Mouse (Mus musculus) intestine, embryonic 16.5 days (tissue): ENCODE results near the gene Slc39a11. TPM values are rescaled to one million over a fixed set of nuclear protein-coding genes. Genes with fewer than 3 reads are reported as not detected.

Experiments
- ATAC-seq: fragments of 200-750 bp; cut with Nextera tagmentation; 2 replicates; pipeline ENCODE4 v1.8.0; 2017; ENCODE audit warnings: moderate TSS enrichment, moderate library complexity
- H3K27ac ChIP-seq: fragments of 300-500 bp; sonication (generic); 2 replicates; pipeline ENCODE4 v1.5.1; 2014; ENCODE audit warnings: mild to moderate bottlenecking, low read length
- H3K27me3 ChIP-seq: fragments of 300-500 bp; sonication (generic); replicated peaks from 2 replicates; pipeline ENCODE4 v1.6.1; 2014; ENCODE audit warnings: low read length, control low read depth, mixed read lengths; ENCODE audit not compliant: control insufficient read depth, insufficient read depth
- H3K36me3 ChIP-seq: fragments of 300-500 bp; sonication (generic); 2 replicates; pipeline ENCODE4 v1.6.1; 2014; ENCODE audit warnings: low read length, control low read depth; ENCODE audit not compliant: control insufficient read depth, insufficient read depth
- H3K4me1 ChIP-seq: fragments of 300-500 bp; sonication (generic); 2 replicates; pipeline ENCODE4 v1.6.1; 2014; ENCODE audit warnings: low read length, control low read depth, mixed read lengths; ENCODE audit not compliant: control insufficient read depth, insufficient read depth
- H3K4me2 ChIP-seq: fragments of 300-500 bp; sonication (generic); 2 replicates; pipeline ENCODE4 v1.6.1; 2014; ENCODE audit warnings: low read depth, low read length, control low read depth
- H3K4me3 ChIP-seq: fragments of 300-500 bp; sonication (generic); 2 replicates; pipeline ENCODE4 v1.5.1; 2014; ENCODE audit warnings: mild to moderate bottlenecking, low read length
- H3K9ac ChIP-seq: fragments of 300-500 bp; sonication (generic); 2 replicates; pipeline ENCODE4 v1.6.1; 2014; ENCODE audit warnings: low read depth, low read length
- H3K9me3 ChIP-seq: fragments of 300-500 bp; sonication (generic); 2 replicates; pipeline ENCODE4 v1.6.1; 2016; ENCODE audit warnings: low read length, control low read depth; ENCODE audit not compliant: control insufficient read depth
- WGBS: fragments of 180-500 bp; shearing (Covaris S2); extraction: QIAGEN DNeasy Blood & Tissue Kit; methylation state at CpG from one replicate; pipeline ENCODE4 v1.1.7; 2014; 5-methylcytosine and 5-hydroxymethylcytosine counted together
- polyA plus RNA-seq: library from polyadenylated mRNA; unstranded; fragments of >200 nt; fragmentation: Nextera tagmentation; extraction: Ambion mirVana; gene quantifications from 2 replicates; pipeline ENCODE4 v1.2.1, GENCODE M21; 2015

Gene Slc39a11
- polyA plus RNA-seq, 1 experiment from 2014 or later = 52.8 TPM

- under 1% methylated on average over 72 of the region's 73 CpGs for whole genome bisulfite sequencing
- ATAC-seq = peak; percentile 95
- H3K9ac ChIP-seq = peak within 1 kb of the TSS; percentile 91
- peak within 1 kb of the TSS; percentile 97 for H3K27ac ChIP-seq
- H3K4me1 ChIP-seq = peaks cover 23% of the 10 kb centered on the region
- peak within 1 kb of the TSS; percentile 93 for H3K4me3 ChIP-seq
- no peaks in the 10 kb centered on the region for H3K27me3 ChIP-seq
- H3K36me3 ChIP-seq = peaks cover 15% of the 10 kb centered on the region
- peak within 1 kb of the TSS; percentile 79 for H3K4me2 ChIP-seq
- H3K9me3 ChIP-seq = no peaks in the 10 kb centered on the region
Observed at GRCm38 (mm10) chr11:113683957-113684706, 34.3 kb upstream of the Slc39a11 start, which contains the start of the genes Fam104a and D11Wsu47e. Fam104a (minus strand) TSS chr11:113684155. D11Wsu47e (plus strand) TSS chr11:113684412.

- Histone ChIP-seq H3K9me3 (no peaks in the 10 kb centered on the region), H3K4me1 (peaks cover 23% of the 10 kb centered on the region), H3K27ac (peak overlapping the region; percentile 97), H3K4me2 (peak overlapping the region; percentile 79), H3K9ac (peak overlapping the region; percentile 91), H3K36me3 (peaks cover 10% of the 10 kb centered on the region), H3K4me3 (peak overlapping the region; percentile 93), H3K27me3 (no peaks in the 10 kb centered on the region)
- ATAC-seq = no peak; the same call in 1 of the 2 replicates
- 0% methylated on average over 35 of the region's 38 CpGs for WGBS
Observed at GRCm38 (mm10) chr11:113683627-113683956, 33.7 kb upstream of the Slc39a11 start.

- Histone ChIP-seq H3K4me2 (peak overlapping the region; percentile 79), H3K9ac (peak overlapping the region; percentile 91), H3K36me3 (peaks cover 5% of the 10 kb centered on the region; the same call in 1 of the 2 replicates), H3K9me3 (no peaks in the 10 kb centered on the region), H3K4me3 (peak overlapping the region; percentile 93), H3K27ac (peak overlapping the region; percentile 97), H3K27me3 (no peaks in the 10 kb centered on the region), H3K4me1 (peaks cover 23% of the 10 kb centered on the region)
- WGBS = 1% methylated on average over 38 of the region's 38 CpGs
- peak; percentile 34 for ATAC-seq
Observed at GRCm38 (mm10) chr11:113682897-113683626, 33.2 kb upstream of the Slc39a11 start.

GRCm38 (mm10) chr11:113681979-113682378 is 32.1 kb upstream of the Slc39a11 start:
- Histone ChIP-seq H3K4me3 (no peak overlapping the region), H3K9me3 (no peaks in the 10 kb centered on the region), H3K9ac (no peak overlapping the region), H3K4me1 (peaks cover 22% of the 10 kb centered on the region), H3K36me3 (no peaks in the 10 kb centered on the region), H3K27ac (no peak overlapping the region), H3K27me3 (no peaks in the 10 kb centered on the region), H3K4me2 (no peak overlapping the region)
- no peak for ATAC-seq

- Histone ChIP-seq H3K4me1 (peaks cover 16% of the 10 kb centered on the region), H3K27ac (no peak overlapping the region), H3K27me3 (no peaks in the 10 kb centered on the region), H3K4me3 (no peak overlapping the region), H3K9me3 (no peaks in the 10 kb centered on the region), H3K4me2 (no peak overlapping the region), H3K9ac (no peak overlapping the region), H3K36me3 (no peaks in the 10 kb centered on the region)
- no peak for ATAC-seq
- 86% methylated on average over 2 of the region's 2 CpGs for WGBS
Observed at GRCm38 (mm10) chr11:113680954-113681353, 31.1 kb upstream of the Slc39a11 start.

- Histone ChIP-seq H3K27me3 (no peaks in the 10 kb centered on the region), H3K4me2 (no peak overlapping the region), H3K4me1 (peaks cover 10% of the 10 kb centered on the region; the same call in 1 of the 2 replicates), H3K4me3 (no peak overlapping the region), H3K9ac (no peak overlapping the region), H3K27ac (no peak overlapping the region), H3K36me3 (0 out of 2 replicates have a peak, but pooled peaks cover 3% of the 10 kb centered on the region), H3K9me3 (no peaks in the 10 kb centered on the region)
- 77% methylated on average over 8 of the region's 8 CpGs for WGBS
- no peak for ATAC-seq
Observed at GRCm38 (mm10) chr11:113678373-113678772, 28.5 kb upstream of the Slc39a11 start.

- Histone ChIP-seq H3K27me3 (no peaks in the 10 kb centered on the region), H3K9ac (no peak overlapping the region), H3K4me1 (peaks cover 6% of the 10 kb centered on the region; the same call in 1 of the 2 replicates), H3K36me3 (peaks cover 6% of the 10 kb centered on the region; the same call in 1 of the 2 replicates), H3K27ac (no peak overlapping the region), H3K4me3 (no peak overlapping the region), H3K4me2 (no peak overlapping the region), H3K9me3 (no peaks in the 10 kb centered on the region)
- no peak for ATAC-seq
- 97% methylated on average over 2 of the region's 2 CpGs for WGBS
Observed at GRCm38 (mm10) chr11:113677378-113677777, 27.5 kb upstream of the Slc39a11 start.

GRCm38 (mm10) chr11:113676847-113677246 is 27.0 kb upstream of the Slc39a11 start:
- Histone ChIP-seq H3K4me1 (peaks cover 6% of the 10 kb centered on the region; the same call in 1 of the 2 replicates), H3K4me2 (no peak overlapping the region), H3K27ac (no peak overlapping the region), H3K9ac (no peak overlapping the region), H3K9me3 (no peaks in the 10 kb centered on the region), H3K36me3 (peaks cover 6% of the 10 kb centered on the region; the same call in 1 of the 2 replicates), H3K4me3 (no peak overlapping the region), H3K27me3 (no peaks in the 10 kb centered on the region)
- WGBS = 81% methylated on average over 2 of the region's 2 CpGs
- ATAC-seq = no peak

GRCm38 (mm10) chr11:113674595-113674994 is 24.7 kb upstream of the Slc39a11 start:
- peaks cover 6% of the 10 kb centered on the region; the same call in 1 of the 2 replicates for H3K36me3 ChIP-seq
- H3K4me2 ChIP-seq = no peak overlapping the region
- no peak overlapping the region for H3K27ac ChIP-seq
- WGBS = 86% methylated on average over 5 of the region's 5 CpGs
- H3K4me3 ChIP-seq = no peak overlapping the region
- H3K4me1 ChIP-seq = no peaks in the 10 kb centered on the region
- no peak overlapping the region for H3K9ac ChIP-seq
- ATAC-seq = no peak
- H3K27me3 ChIP-seq = no peaks in the 10 kb centered on the region
- H3K9me3 ChIP-seq = no peaks in the 10 kb centered on the region
